Mouse (Mus musculus): ENCODE data around the gene Parp16.

DNA sequence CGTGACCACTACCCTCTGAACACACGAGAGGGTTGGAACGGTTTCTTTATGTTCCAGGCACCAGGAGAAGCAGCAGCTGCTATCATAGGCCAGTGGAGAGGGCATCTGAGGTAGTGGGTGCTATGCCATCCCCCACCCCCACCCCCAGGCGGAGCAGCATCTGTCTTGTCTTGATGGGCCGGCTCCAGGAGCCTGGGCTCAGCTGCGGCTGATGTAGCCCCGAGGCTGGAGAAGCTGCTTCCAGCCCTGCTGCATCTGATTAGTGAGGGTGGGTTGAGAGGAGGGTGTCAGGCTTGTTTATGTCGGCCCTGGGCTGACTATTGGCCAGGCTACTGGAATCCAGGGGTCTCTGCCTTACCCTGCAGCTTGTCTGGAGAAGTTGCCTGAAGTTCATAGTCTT lies 36.1 kb downstream of the Parp16 start:
- no peak for TF ChIP-seq CTCF (conservative IDR thresholded peaks at IDR 0.05; ENCODE audit: low read length)
- TF ChIP-seq POU5F1 (IDR thresholded peaks at IDR 0.05; ENCODE audit: borderline replicate concordance, low read length): no peak
